Mouse (Mus musculus) B cell, adult 2 months (primary cell): Measurements from ENCODE around the gene Gabrd.

Experiments
- DNase-seq, 2 experiments: peaks; one replicate each; pipeline ENCODE4 v3.0.0; 2022

Gabrd gene

DNA sequence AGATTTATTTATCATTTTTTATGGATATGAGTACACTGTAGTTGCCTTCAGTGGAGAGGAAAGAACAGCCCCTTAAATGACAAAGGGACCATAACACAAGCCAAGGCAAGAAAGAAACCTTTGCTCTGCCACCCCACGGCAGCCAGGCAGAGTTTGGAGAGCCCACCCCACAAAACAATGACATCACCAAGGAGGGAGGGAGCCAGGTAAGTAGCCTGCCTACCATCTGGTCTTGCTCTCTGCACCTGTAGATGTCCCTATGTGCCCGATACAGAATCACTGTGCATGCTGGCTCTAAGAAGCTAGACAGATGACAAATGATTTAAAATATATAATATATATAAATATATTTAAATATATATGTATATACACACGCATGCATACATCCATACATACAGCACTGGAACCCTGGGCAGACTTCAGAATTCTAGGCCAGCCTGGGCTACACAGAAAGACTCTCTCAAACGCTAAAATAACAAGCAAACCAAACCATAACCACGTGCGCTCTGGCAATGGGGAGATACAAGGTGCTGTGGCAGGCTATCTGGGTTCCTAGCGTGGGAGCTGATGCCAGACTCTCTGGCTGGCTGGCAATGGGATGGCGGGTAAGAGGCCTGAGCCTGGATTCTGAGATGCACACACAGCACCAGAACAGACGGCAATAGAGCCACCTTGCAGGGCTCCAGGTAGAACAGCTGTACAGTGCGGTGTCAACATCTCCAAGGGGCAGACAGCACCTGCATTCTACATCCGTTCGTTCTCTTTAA is 61.4 kb downstream of the Gabrd start:
- DNase-seq = no peak
